ENCODE assay signal across 11 mouse cellular contexts in genomic region chr5:138090271-138090670, GRCm38 (mm10). TPM values are rescaled to one million over a fixed set of nuclear protein-coding genes. Genes with fewer than 3 reads are reported as not detected.
DNase-seq lines count a peak whose midpoint lies in the region; ATAC-seq and TF ChIP-seq lines count a peak whose summit lies in the region.
"Had no signal": no experiment of that assay in that cellular context is flagged by ENCODE, and none has a peak within 500 bp of the region (broad histone marks: within the 10 kb centered on the region; RNA-seq: fewer than 3 reads in every experiment).

No protein-coding gene starts in this region.

- no peak for ATAC-seq in monocyte, adult 5-6 weeks (replicated peaks; ENCODE audit: insufficient number of reproducible peaks, low FRiP score, low TSS enrichment, poor library complexity, severe bottlenecking)

- H3K27ac ChIP-seq in left cerebral cortex, adult 2 months = no peak overlapping the region
- H3K27ac ChIP-seq: heart, embryonic 13.5 days; limb, embryonic 13.5 days; neural tube, embryonic 15.5 days had no signal

- peak; percentile 29 for DNase-seq in adrenal gland, postnatal 14 days
- no peak for DNase-seq in adrenal gland, postnatal 25 days
- no peak for DNase-seq in left cerebral cortex, adult 2 months (ENCODE audit: extremely low spot score in 1 of 2, low spot score in 2 of 2)
- no peak for DNase-seq in left cerebral cortex, postnatal 25 days (ENCODE audit: low spot score in 2 of 2)
- DNase-seq in WW6 (ENCODE audit: low read depth, low spot score) = peak; percentile 18
- peak; percentile 20 for DNase-seq in lung, postnatal 14 days
- no peak for DNase-seq in layer of hippocampus, postnatal 14 days (ENCODE audit: low spot score in 2 of 2)

- no peak overlapping the region for H3K4me3 ChIP-seq in left cerebral cortex, adult 2 months
- H3K4me3 ChIP-seq: heart, embryonic 13.5 days; limb, embryonic 13.5 days; neural tube, embryonic 15.5 days had no signal

- intact Hi-C loops in left cerebral cortex, adult 2 months (cut with DNase I) = loop anchor here (10.0 kb wide), 1 partner anchor 295 kb away; no protein-coding TSS in a partner anchor
- intact Hi-C loops in left cerebral cortex, postnatal 25 days (cut with DNase I) = no loop called here

- peak; percentile 50 for TF ChIP-seq CTCF in left cerebral cortex, adult 2 months (IDR thresholded peaks at IDR 0.05)

RNA-seq across cellular contexts. Expression of gene Zkscan1, which starts 5.4 kb away (rescaled TPM):
- total RNA-seq in adrenal gland, postnatal 14 days (2021) = 33.1 and 33.6 TPM in 2 replicates
- 40.4 and 47.5 TPM in 2 replicates for total RNA-seq in adrenal gland, postnatal 25 days (2021)
- total RNA-seq in left cerebral cortex, adult 2 months (2021) = 10 to 100 TPM; 39.1 to 42.2 TPM
- 10 to 100 TPM; 39.4 to 40.5 TPM for total RNA-seq in left cerebral cortex, postnatal 25 days (2021)
- 13.7 to 19.2 TPM (median 14.7 TPM) in 3 replicates for total RNA-seq in monocyte, adult 5-6 weeks (2017)
- 10 to 100 TPM; 42.8 to 44.7 TPM for total RNA-seq in layer of hippocampus, postnatal 14 days (2021)

RNA-seq across cellular contexts. Expression of gene Zscan21, which starts 26.4 kb away (rescaled TPM):
- total RNA-seq in adrenal gland, postnatal 14 days (2021) = 16.7 and 17.2 TPM in 2 replicates
- 18.9 and 19.8 TPM in 2 replicates for total RNA-seq in adrenal gland, postnatal 25 days (2021)
- 10 to 100 TPM; 14.7 to 16.5 TPM for total RNA-seq in left cerebral cortex, adult 2 months (2021)
- 10 to 100 TPM; 16.4 to 16.6 TPM for total RNA-seq in left cerebral cortex, postnatal 25 days (2021)
- 6.9 to 14.7 TPM (median 7.6 TPM) in 3 replicates for total RNA-seq in monocyte, adult 5-6 weeks (2017)
- 10 to 100 TPM; 18.2 to 18.3 TPM for total RNA-seq in layer of hippocampus, postnatal 14 days (2021)

RNA-seq across cellular contexts. Expression of gene Smok3c, which starts 37.3 kb away (rescaled TPM):
- not detected in 2 replicates for total RNA-seq in adrenal gland, postnatal 14 days (2021)
- total RNA-seq in adrenal gland, postnatal 25 days (2021) = not detected in 2 replicates
- total RNA-seq in left cerebral cortex, adult 2 months (2021) = not detected
- total RNA-seq in left cerebral cortex, postnatal 25 days (2021) = not detected
- total RNA-seq in monocyte, adult 5-6 weeks (2017) = not detected in 3 replicates
- total RNA-seq in layer of hippocampus, postnatal 14 days (2021) = not detected

Comparison
In these comparisons a context has a peak if more than half of its experiments do, and no peak if none do; other contexts are left out.
1. DNase-seq: peak in adrenal gland, postnatal 14 days (single experiment), WW6 (single experiment) and lung, postnatal 14 days (single experiment); none in adrenal gland, postnatal 25 days (single experiment), left cerebral cortex, adult 2 months (0 of 2), left cerebral cortex, postnatal 25 days (0 of 2) and layer of hippocampus, postnatal 14 days (0 of 2).